Mouse (Mus musculus): ENCODE results near the gene Hook2. TPM values are rescaled to one million over a fixed set of nuclear protein-coding genes. Genes with fewer than 3 reads are reported as not detected.

Hook2 gene
- polyA plus RNA-seq, 2 experiments: 3.2 to 4.3 TPM

GRCm38 (mm10) chr8:84977435-84978247 is 12.8 kb upstream of the Hook2 start:
- Histone ChIP-seq H3K27ac (peak overlapping the region; percentile 68), H3K36me3 (replicated peaks; ENCODE audit: control insufficient read depth, insufficient read depth, low read depth) (peaks cover 23% of the 10 kb centered on the region), H3K4me3 (ENCODE audit: insufficient read depth in 1 of 2, low read depth in 2 of 2, low read length in 2 of 2) (peak overlapping the region; percentile 72 to 89), H3K27me3 (ENCODE audit: control insufficient read depth, insufficient read depth, low read length) (no peaks in the 10 kb centered on the region), H3K4me2 (ENCODE audit: low read depth) (peak overlapping the region; percentile 95), H3K9me3 (ENCODE audit: control insufficient read depth, low read length) (no peaks in the 10 kb centered on the region), H3K9ac (replicated peaks) (peak overlapping the region; percentile 80), H3K4me1 (replicated peaks; ENCODE audit: control insufficient read depth in 2 of 2, insufficient read depth in 2 of 2, low read length in 1 of 2) (peaks cover 45 to 46% of the 10 kb centered on the region in 2 experiments)
- WGBS (ENCODE audit: insufficient replicate concordance): under 1% methylated on average over 70 of the region's 70 CpGs
- DNase-seq (ENCODE audit: low read depth in 3 of 3, low spot score in 3 of 3): no peak
- ATAC-seq (ENCODE audit: insufficient read depth): no peak
- no peak for TF ChIP-seq CTCF (IDR thresholded peaks at IDR 0.05; ENCODE audit: low read depth)
- TF ChIP-seq EP300 (IDR thresholded peaks at IDR 0.05; ENCODE audit: low read depth): no peak

GRCm38 (mm10) chr8:84978248-84978940 is 12.0 kb upstream of the Hook2 start, which contains the start of gene Junb:
Gene Junb (minus strand): TSS chr8:84978718.
- H3K4me1 ChIP-seq (replicated peaks; ENCODE audit: control insufficient read depth in 2 of 2, insufficient read depth in 2 of 2, low read length in 1 of 2): peaks cover 38 to 42% of the 10 kb centered on the region in 2 experiments

GRCm38 (mm10) chr8:84979599-84980421 is 10.6 kb upstream of the Hook2 start:
- peak overlapping the region; percentile 64 for H3K27ac ChIP-seq
- H3K9me3 ChIP-seq (ENCODE audit: control insufficient read depth, low read length): no peaks in the 10 kb centered on the region
- peak; percentile 82 to 90 (median 84) for DNase-seq (ENCODE audit: low read depth in 3 of 3, low spot score in 3 of 3)
- peak overlapping the region; percentile 52 to 89 for H3K4me3 ChIP-seq (ENCODE audit: insufficient read depth in 1 of 2, low read depth in 2 of 2, low read length in 2 of 2)
- TF ChIP-seq EP300 (IDR thresholded peaks at IDR 0.05; ENCODE audit: low read depth): 0 out of 2 replicates have a peak, but pooled peaks have one; percentile 24
- no peak for TF ChIP-seq CTCF (IDR thresholded peaks at IDR 0.05; ENCODE audit: low read depth)
- peak overlapping the region; percentile 64 for H3K9ac ChIP-seq (replicated peaks)
- ATAC-seq (ENCODE audit: insufficient read depth): peak; percentile 44
- peak overlapping the region; percentile 95 for H3K4me2 ChIP-seq (ENCODE audit: low read depth)
- peaks cover 36 to 41% of the 10 kb centered on the region in 2 experiments for H3K4me1 ChIP-seq (replicated peaks; ENCODE audit: control insufficient read depth in 2 of 2, insufficient read depth in 2 of 2, low read length in 1 of 2)
- H3K27me3 ChIP-seq (ENCODE audit: control insufficient read depth, insufficient read depth, low read length): no peaks in the 10 kb centered on the region
- peaks cover 1% of the 10 kb centered on the region for H3K36me3 ChIP-seq (replicated peaks; ENCODE audit: control insufficient read depth, insufficient read depth, low read depth)
- WGBS (ENCODE audit: insufficient replicate concordance): 3% methylated on average over 42 of the region's 42 CpGs

More at GRCm38 (mm10) chr8:84978248-84978940, 12.0 kb upstream of the Hook2 start, which contains the start of gene Junb:
- Histone ChIP-seq H3K27me3 (ENCODE audit: control insufficient read depth, insufficient read depth, low read length) (no peaks in the 10 kb centered on the region), H3K27ac (peak within 1 kb of the TSS; percentile 68), H3K4me2 (ENCODE audit: low read depth) (peak within 1 kb of the TSS; percentile 95), H3K36me3 (replicated peaks; ENCODE audit: control insufficient read depth, insufficient read depth, low read depth) (peaks cover 15% of the 10 kb centered on the region), H3K9me3 (ENCODE audit: control insufficient read depth, low read length) (no peaks in the 10 kb centered on the region), H3K9ac (replicated peaks) (peak within 1 kb of the TSS; percentile 80), H3K4me3 (ENCODE audit: insufficient read depth in 1 of 2, low read depth in 2 of 2, low read length in 2 of 2) (peak within 1 kb of the TSS; percentile 72 to 89)
- no peak for TF ChIP-seq CTCF (IDR thresholded peaks at IDR 0.05; ENCODE audit: low read depth)
- TF ChIP-seq EP300 (IDR thresholded peaks at IDR 0.05; ENCODE audit: low read depth): no peak
- DNase-seq (ENCODE audit: low read depth in 3 of 3, low spot score in 3 of 3): peak in 1 of 3 experiments; percentile 85
- under 1% methylated on average over 61 of the region's 63 CpGs for WGBS (ENCODE audit: insufficient replicate concordance)
- ATAC-seq (ENCODE audit: insufficient read depth): peak; percentile 26

GRCm38 (mm10) chr8:84980622-84981358 is 9.6 kb upstream of the Hook2 start:
- H3K27me3 ChIP-seq (ENCODE audit: control insufficient read depth, insufficient read depth, low read length): no peaks in the 10 kb centered on the region
- H3K9ac ChIP-seq (replicated peaks): peak overlapping the region; percentile 64; the same call in 1 of the 2 replicates
- TF ChIP-seq CTCF (IDR thresholded peaks at IDR 0.05; ENCODE audit: low read depth): no peak
- no peak for TF ChIP-seq EP300 (IDR thresholded peaks at IDR 0.05; ENCODE audit: low read depth)
- H3K27ac ChIP-seq: peak overlapping the region; percentile 15
- H3K36me3 ChIP-seq (replicated peaks; ENCODE audit: control insufficient read depth, insufficient read depth, low read depth): no peaks in the 10 kb centered on the region
- DNase-seq (ENCODE audit: low read depth in 3 of 3, low spot score in 3 of 3): no peak
- no peaks in the 10 kb centered on the region for H3K9me3 ChIP-seq (ENCODE audit: control insufficient read depth, low read length)
- H3K4me2 ChIP-seq (ENCODE audit: low read depth): peak overlapping the region; percentile 95
- WGBS (ENCODE audit: insufficient replicate concordance): 51% methylated on average over 11 of the region's 11 CpGs
- H3K4me1 ChIP-seq (replicated peaks; ENCODE audit: control insufficient read depth in 2 of 2, insufficient read depth in 2 of 2, low read length in 1 of 2): peaks cover 37 to 45% of the 10 kb centered on the region in 2 experiments
- peak overlapping the region in 1 of 2 experiments; percentile 89; a peak in 1 of 4 replicates for H3K4me3 ChIP-seq (ENCODE audit: insufficient read depth in 1 of 2, low read depth in 2 of 2, low read length in 2 of 2)
- ATAC-seq (ENCODE audit: insufficient read depth): no peak
